Mouse (Mus musculus) cortical plate, adult 2 months (tissue): Measurements from ENCODE around the gene Ap4s1.

Source experiments
- CTCF ChIP-seq: fragments of 200-500 bp; IDR thresholded peaks from 2 replicates; pipeline ENCODE4 v1.5.1; 2011; ENCODE audit warnings: mild to moderate bottlenecking, control low read depth, low read length; ENCODE audit not compliant: insufficient read depth; ENCODE audit errors: extremely low read depth
- POLR2A ChIP-seq: fragments of 200-500 bp; IDR thresholded peaks from 2 replicates; pipeline ENCODE4 v1.6.1; 2011; ENCODE audit warnings: mild to moderate bottlenecking, low read length, control low read depth; ENCODE audit not compliant: insufficient read depth; ENCODE audit errors: extremely low read depth

GRCm38 (mm10) chr12:51734605-51735211, 43.9 kb downstream of the Ap4s1 start:
- TF ChIP-seq CTCF (no peak), POLR2A (no peak)
